In genomic region chr2:106911951-106912480, GRCm38 (mm10) we compare ENCODE assay signal across 19 mouse cellular contexts.
"Had no signal": no experiment of that assay in that cellular context is flagged by ENCODE, and none has a peak within 500 bp of the region (broad histone marks: within the 10 kb centered on the region; RNA-seq: fewer than 3 reads in every experiment).

No protein-coding gene starts in this region.

- DNase-seq: kidney, adult 18-20 months; kidney, postnatal 25 days; layer of hippocampus, adult 9-11 months; liver, embryonic 13.5 days; lung, adult 2 months; lung, postnatal 14 days; lung, postnatal 4 days; retina, postnatal 1 day; right cerebral cortex, postnatal 25 days; spleen, adult 18-20 months; thymus, adult 18-20 months; thymus, postnatal 4 days had no signal

- H3K27me3 ChIP-seq: liver, embryonic 13.5 days; midbrain, embryonic 13.5 days; stomach, embryonic 15.5 days had no signal

- H3K9me3 ChIP-seq: liver, embryonic 13.5 days; midbrain, embryonic 13.5 days; stomach, embryonic 15.5 days had no signal

- ATAC-seq: intestine, embryonic 16.5 days; midbrain, embryonic 13.5 days; midbrain, embryonic 16.5 days had no signal

- H3K4me3 ChIP-seq: layer of hippocampus, adult 2 months; liver, embryonic 13.5 days; midbrain, embryonic 13.5 days; myocyte; stomach, embryonic 15.5 days had no signal

- H3K4me1 ChIP-seq: liver, embryonic 13.5 days; midbrain, embryonic 13.5 days; stomach, embryonic 15.5 days had no signal

- H3K27ac ChIP-seq: kidney, postnatal 0 days; layer of hippocampus, adult 2 months; liver, embryonic 13.5 days; midbrain, embryonic 13.5 days; stomach, embryonic 15.5 days had no signal

- H3K9ac ChIP-seq: liver, embryonic 13.5 days; midbrain, embryonic 13.5 days; stomach, embryonic 15.5 days had no signal

- H3K36me3 ChIP-seq: liver, embryonic 13.5 days; midbrain, embryonic 13.5 days; stomach, embryonic 15.5 days had no signal

- H3K4me2 ChIP-seq: liver, embryonic 13.5 days; midbrain, embryonic 13.5 days; stomach, embryonic 15.5 days had no signal
